Mouse (Mus musculus): Measurements from ENCODE around the gene Trap1. TPM values are rescaled to one million over a fixed set of nuclear protein-coding genes. Genes with fewer than 3 reads are reported as not detected.
A peak's percentile ranks its signal among the peaks of the same experiment; 100 is the strongest.

Gene Trap1
- polyA plus RNA-seq (2012; fragmentation: generic; extraction: Trizol): 103 TPM

- TF ChIP-seq REST (IDR thresholded peaks at IDR 0.05; ENCODE audit: insufficient read depth, insufficient read length) (peak; percentile 0), MYOD1 (IDR thresholded peaks at IDR 0.05; ENCODE audit: control insufficient read depth in 1 of 3, insufficient read length in 2 of 3, low read depth in 2 of 3) (peak in 1 of 3 experiments; percentile 37), POLR2A (IDR thresholded peaks at IDR 0.05; ENCODE audit: insufficient read length, low read depth) (peak; percentile 97), TCF12 (IDR thresholded peaks at IDR 0.05; ENCODE audit: insufficient read depth, poor library complexity, severe bottlenecking) (no peak), TCF3 (IDR thresholded peaks at IDR 0.05; ENCODE audit: insufficient read length, low read depth) (no peak), E2F4 (IDR thresholded peaks at IDR 0.05; ENCODE audit: insufficient read depth) (no peak), MAX (IDR thresholded peaks at IDR 0.05; ENCODE audit: low read depth) (peak; percentile 76), CEBPB (IDR thresholded peaks at IDR 0.05; ENCODE audit: insufficient read depth, poor library complexity, severe bottlenecking) (no peak), SRF (IDR thresholded peaks at IDR 0.05; ENCODE audit: control insufficient read depth, insufficient read length, low read depth) (peak; percentile 93), USF1 (IDR thresholded peaks at IDR 0.05; ENCODE audit: low read depth) (no peak), POLR2AphosphoS2 (IDR thresholded peaks at IDR 0.05; ENCODE audit: insufficient read length, low read depth) (peak; percentile 94), MYOG (IDR thresholded peaks at IDR 0.05; ENCODE audit: control insufficient read depth in 1 of 3, insufficient read depth in 1 of 3, insufficient read length in 2 of 3, low read depth in 2 of 3) (peak in 2 of 3 experiments; percentile 11 to 40)
- Histone ChIP-seq H3K4me3 (peak within 1 kb of the TSS; percentile 86), H3K27me3 (ENCODE audit: control insufficient read depth, insufficient read depth, insufficient read length) (no peaks in the 10 kb centered on the region), H3K4me2 (ENCODE audit: low read depth) (peak within 1 kb of the TSS; percentile 82), H3K36me3 (ENCODE audit: control insufficient read depth, insufficient read depth) (no peaks in the 10 kb centered on the region), H3ac (ENCODE audit: control insufficient read depth, insufficient read length) (peak within 1 kb of the TSS; percentile 98), H3K79me2 (ENCODE audit: control insufficient read depth, insufficient read depth) (peaks cover 49% of the 10 kb centered on the region)
Observed at GRCm38 (mm10) chr16:4077384-4078061, at the start of gene Trap1. Gene Trap1 (minus strand): TSS chr16:4077827.

GRCm38 (mm10) chr16:4117072-4117471 is 39.4 kb upstream of the Trap1 start:
- Histone ChIP-seq H3K79me2 (ENCODE audit: control insufficient read depth, insufficient read depth) (no peaks in the 10 kb centered on the region), H3ac (ENCODE audit: control insufficient read depth, insufficient read length) (no peak overlapping the region), H3K4me2 (ENCODE audit: low read depth) (no peak overlapping the region), H3K4me3 (no peak overlapping the region), H3K27me3 (ENCODE audit: control insufficient read depth, insufficient read depth, insufficient read length) (no peaks in the 10 kb centered on the region), H3K36me3 (ENCODE audit: control insufficient read depth, insufficient read depth) (peaks cover 26% of the 10 kb centered on the region)
- TF ChIP-seq REST (IDR thresholded peaks at IDR 0.05; ENCODE audit: insufficient read depth, insufficient read length): no peak
- TF ChIP-seq CEBPB (IDR thresholded peaks at IDR 0.05; ENCODE audit: insufficient read depth, poor library complexity, severe bottlenecking): no peak

- Histone ChIP-seq H3K4me3 (no peak overlapping the region), H3K79me2 (ENCODE audit: control insufficient read depth, insufficient read depth) (no peaks in the 10 kb centered on the region), H3K36me3 (ENCODE audit: control insufficient read depth, insufficient read depth) (peaks cover 46% of the 10 kb centered on the region), H3K4me2 (ENCODE audit: low read depth) (no peak overlapping the region), H3ac (ENCODE audit: control insufficient read depth, insufficient read length) (no peak overlapping the region), H3K27me3 (ENCODE audit: control insufficient read depth, insufficient read depth, insufficient read length) (no peaks in the 10 kb centered on the region)
- TF ChIP-seq TCF12 (IDR thresholded peaks at IDR 0.05; ENCODE audit: insufficient read depth, poor library complexity, severe bottlenecking) (no peak), MYOD1 (IDR thresholded peaks at IDR 0.05; ENCODE audit: control insufficient read depth in 1 of 3, insufficient read length in 2 of 3, low read depth in 2 of 3) (no peak), USF1 (IDR thresholded peaks at IDR 0.05; ENCODE audit: low read depth) (no peak), MYOG (IDR thresholded peaks at IDR 0.05; ENCODE audit: control insufficient read depth in 1 of 3, insufficient read depth in 1 of 3, insufficient read length in 2 of 3, low read depth in 2 of 3) (no peak), POLR2AphosphoS2 (IDR thresholded peaks at IDR 0.05; ENCODE audit: insufficient read length, low read depth) (no peak), TCF3 (IDR thresholded peaks at IDR 0.05; ENCODE audit: insufficient read length, low read depth) (no peak), REST (IDR thresholded peaks at IDR 0.05; ENCODE audit: insufficient read depth, insufficient read length) (no peak), MAX (IDR thresholded peaks at IDR 0.05; ENCODE audit: low read depth) (no peak), SRF (IDR thresholded peaks at IDR 0.05; ENCODE audit: control insufficient read depth, insufficient read length, low read depth) (no peak)
Observed at GRCm38 (mm10) chr16:4100374-4100773, 22.7 kb upstream of the Trap1 start.

- peaks cover 51% of the 10 kb centered on the region for H3K36me3 ChIP-seq (ENCODE audit: control insufficient read depth, insufficient read depth)
- TF ChIP-seq USF1 (IDR thresholded peaks at IDR 0.05; ENCODE audit: low read depth): no peak
- TF ChIP-seq CEBPB (IDR thresholded peaks at IDR 0.05; ENCODE audit: insufficient read depth, poor library complexity, severe bottlenecking): no peak
Observed at GRCm38 (mm10) chr16:4097521-4097920, 19.9 kb upstream of the Trap1 start.

GRCm38 (mm10) chr16:4096898-4097297 is 19.3 kb upstream of the Trap1 start:
- H3K4me2 ChIP-seq (ENCODE audit: low read depth): no peak overlapping the region
- no peak for TF ChIP-seq MYOD1 (IDR thresholded peaks at IDR 0.05; ENCODE audit: control insufficient read depth in 1 of 3, insufficient read length in 2 of 3, low read depth in 2 of 3)
- TF ChIP-seq MYOG (IDR thresholded peaks at IDR 0.05; ENCODE audit: control insufficient read depth in 1 of 3, insufficient read depth in 1 of 3, insufficient read length in 2 of 3, low read depth in 2 of 3): no peak
- TF ChIP-seq E2F4 (IDR thresholded peaks at IDR 0.05; ENCODE audit: insufficient read depth): no peak
- TF ChIP-seq REST (IDR thresholded peaks at IDR 0.05; ENCODE audit: insufficient read depth, insufficient read length): no peak
- TF ChIP-seq POLR2AphosphoS2 (IDR thresholded peaks at IDR 0.05; ENCODE audit: insufficient read length, low read depth): no peak
- TF ChIP-seq SRF (IDR thresholded peaks at IDR 0.05; ENCODE audit: control insufficient read depth, insufficient read length, low read depth): no peak
- no peak for TF ChIP-seq USF1 (IDR thresholded peaks at IDR 0.05; ENCODE audit: low read depth)
- no peak for TF ChIP-seq TCF12 (IDR thresholded peaks at IDR 0.05; ENCODE audit: insufficient read depth, poor library complexity, severe bottlenecking)
- TF ChIP-seq POLR2A (IDR thresholded peaks at IDR 0.05; ENCODE audit: insufficient read length, low read depth): no peak
- TF ChIP-seq CEBPB (IDR thresholded peaks at IDR 0.05; ENCODE audit: insufficient read depth, poor library complexity, severe bottlenecking): no peak
- TF ChIP-seq TCF3 (IDR thresholded peaks at IDR 0.05; ENCODE audit: insufficient read length, low read depth): no peak
- TF ChIP-seq MAX (IDR thresholded peaks at IDR 0.05; ENCODE audit: low read depth): no peak
- no peaks in the 10 kb centered on the region for H3K79me2 ChIP-seq (ENCODE audit: control insufficient read depth, insufficient read depth)
- no peaks in the 10 kb centered on the region for H3K27me3 ChIP-seq (ENCODE audit: control insufficient read depth, insufficient read depth, insufficient read length)
- H3K4me3 ChIP-seq: no peak overlapping the region
- peaks cover 54% of the 10 kb centered on the region for H3K36me3 ChIP-seq (ENCODE audit: control insufficient read depth, insufficient read depth)
- H3ac ChIP-seq (ENCODE audit: control insufficient read depth, insufficient read length): no peak overlapping the region

More at GRCm38 (mm10) chr16:4097521-4097920, 19.9 kb upstream of the Trap1 start:
- Histone ChIP-seq H3K4me2 (ENCODE audit: low read depth) (no peak overlapping the region), H3K4me3 (no peak overlapping the region), H3K79me2 (ENCODE audit: control insufficient read depth, insufficient read depth) (no peaks in the 10 kb centered on the region), H3ac (ENCODE audit: control insufficient read depth, insufficient read length) (no peak overlapping the region), H3K27me3 (ENCODE audit: control insufficient read depth, insufficient read depth, insufficient read length) (no peaks in the 10 kb centered on the region)
